Mouse (Mus musculus): ENCODE measurements around the gene Pml. TPM values are rescaled to one million over a fixed set of nuclear protein-coding genes. Genes with fewer than 3 reads are reported as not detected.
A peak's percentile ranks its signal among the peaks of the same experiment; 100 is the strongest.
"Not testable (repeated sequence)": the region's sequence is repeated elsewhere in the genome, so short reads cannot be mapped to it uniquely, and the experiment has no call there.

Gene Pml
- polyA plus RNA-seq, 1 experiment from 2014 or later, result 9.7 TPM

DNA sequence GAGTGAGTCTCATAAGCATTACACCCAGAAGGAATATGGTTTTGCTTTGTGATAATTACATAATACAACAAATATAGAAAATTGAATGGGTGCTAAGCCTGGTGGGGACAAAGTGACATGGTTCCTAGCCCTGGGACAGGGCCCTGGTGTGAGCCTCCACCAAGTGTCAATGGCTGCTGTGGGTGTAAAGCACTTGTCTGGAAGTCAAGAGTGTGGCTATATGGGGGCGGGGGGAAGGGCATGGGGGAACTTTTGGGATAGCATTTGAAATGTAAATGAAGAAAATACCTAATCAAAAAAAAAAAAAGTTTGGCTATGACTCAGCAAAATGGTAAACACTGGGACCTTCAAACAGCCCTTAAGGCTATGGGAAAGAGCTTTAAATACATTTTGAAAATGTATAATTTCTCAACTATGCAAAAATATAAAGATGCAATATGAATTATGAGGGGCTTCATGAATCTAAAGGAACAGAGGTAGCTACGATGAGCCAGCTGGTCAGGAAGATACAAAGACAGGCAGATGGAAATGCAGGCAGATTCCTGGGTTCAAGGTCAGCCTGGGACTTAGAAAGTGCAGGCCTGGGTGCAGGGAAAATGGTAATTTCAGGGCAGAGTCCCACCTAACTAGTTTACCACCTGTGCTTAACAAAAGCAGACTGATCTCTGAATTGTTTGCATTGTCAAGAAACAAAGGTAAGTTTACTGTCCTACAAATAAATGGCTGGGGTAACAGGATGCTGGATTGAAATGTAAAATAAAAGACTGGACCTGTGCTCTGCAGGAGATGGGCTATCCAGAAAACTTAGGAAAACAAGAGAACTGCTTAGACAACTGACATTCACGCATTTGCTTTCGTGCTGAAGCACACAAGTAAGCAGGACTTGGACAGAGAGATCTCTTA is 29.5 kb upstream of the Pml start:
- Histone ChIP-seq H3K4me1 (peaks cover 12% of the 10 kb centered on the region), H3K36me3 (no peaks in the 10 kb centered on the region), H3K4me2 (replicated peaks) (no peak overlapping the region), H3K9me3 (no peaks in the 10 kb centered on the region), H3K27ac (replicated peaks) (no peak overlapping the region), H3K4me3 (no peak overlapping the region), H3K9ac (replicated peaks) (no peak overlapping the region), H3K27me3 (no peaks in the 10 kb centered on the region)
- 45% methylated on average over 4 of the region's 4 CpGs for WGBS
- ATAC-seq (ENCODE audit: low FRiP score, low read depth), result no peak

- 90% methylated on average over 4 of the region's 4 CpGs for WGBS
- Histone ChIP-seq H3K4me2 (replicated peaks) (no peak overlapping the region), H3K9me3 (no peaks in the 10 kb centered on the region), H3K4me3 (no peak overlapping the region), H3K4me1 (peaks cover 12% of the 10 kb centered on the region), H3K9ac (replicated peaks) (no peak overlapping the region), H3K36me3 (no peaks in the 10 kb centered on the region), H3K27ac (replicated peaks) (no peak overlapping the region), H3K27me3 (no peaks in the 10 kb centered on the region)
- ATAC-seq (ENCODE audit: low FRiP score, low read depth), result no peak
Observed at GRCm38 (mm10) chr9:58278313-58278712, 28.7 kb upstream of the Pml start.

DNA sequence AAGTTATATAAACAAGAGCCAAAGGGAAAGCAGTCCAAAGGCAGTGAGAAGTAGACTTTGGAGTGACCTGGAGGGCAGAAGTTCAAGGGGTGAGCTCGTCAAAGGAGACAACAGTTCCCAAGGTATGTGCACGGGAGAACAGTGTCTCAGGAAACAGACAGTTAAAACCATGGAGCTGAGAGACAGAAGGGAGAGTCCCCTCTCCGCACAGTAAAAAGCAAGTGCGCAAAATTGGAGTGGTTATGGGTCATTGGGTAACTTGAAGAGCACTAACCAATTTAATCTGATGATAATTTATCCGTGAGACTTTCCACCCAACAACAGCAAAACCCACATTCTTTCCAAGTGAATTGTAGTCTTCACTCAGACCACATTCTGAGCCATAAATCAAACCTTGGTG is 26.8 kb upstream of the Pml start:
- Histone ChIP-seq H3K27ac (replicated peaks) (no peak overlapping the region), H3K4me1 (peaks cover 12% of the 10 kb centered on the region), H3K9ac (replicated peaks) (no peak overlapping the region), H3K27me3 (no peaks in the 10 kb centered on the region), H3K36me3 (no peaks in the 10 kb centered on the region), H3K4me2 (replicated peaks) (no peak overlapping the region), H3K4me3 (no peak overlapping the region), H3K9me3 (no peaks in the 10 kb centered on the region)
- WGBS, result 64% methylated on average over 5 of the region's 5 CpGs
- no peak for ATAC-seq (ENCODE audit: low FRiP score, low read depth)

DNA sequence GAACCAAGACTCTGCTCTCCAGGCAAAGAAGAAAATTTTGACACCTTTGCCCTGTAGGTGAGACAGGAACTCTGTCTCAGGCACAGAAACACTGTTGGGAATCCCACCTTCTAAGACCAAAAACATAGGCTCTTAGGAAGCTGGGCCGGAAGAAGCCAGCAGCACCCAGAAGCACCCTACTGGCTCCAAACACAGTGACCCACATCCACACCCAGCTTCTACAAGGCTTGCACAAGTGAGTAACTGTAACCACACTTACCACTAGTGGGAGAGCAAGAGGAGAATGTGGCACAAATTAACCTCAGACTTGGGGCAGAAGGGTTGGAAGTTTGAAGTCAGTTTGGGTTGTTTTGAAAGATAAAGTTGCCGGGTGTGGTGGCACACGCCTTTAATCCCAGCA is 26.2 kb upstream of the Pml start:
- 0 out of 2 replicates have a peak overlapping the region, but pooled peaks have one; percentile 15 for H3K9ac ChIP-seq (replicated peaks)
- no peaks in the 10 kb centered on the region for H3K27me3 ChIP-seq
- H3K4me3 ChIP-seq, result no peak overlapping the region
- 85% methylated on average over 3 of the region's 3 CpGs for WGBS
- no peak overlapping the region for H3K27ac ChIP-seq (replicated peaks)
- H3K4me2 ChIP-seq (replicated peaks), result no peak overlapping the region
- H3K9me3 ChIP-seq, result no peaks in the 10 kb centered on the region
- no peaks in the 10 kb centered on the region for H3K36me3 ChIP-seq
- no peak for ATAC-seq (ENCODE audit: low FRiP score, low read depth)
- H3K4me1 ChIP-seq, result peaks cover 12% of the 10 kb centered on the region

GRCm38 (mm10) chr9:58275115-58275774 is 25.7 kb upstream of the Pml start:
- no peak overlapping the region for H3K4me3 ChIP-seq
- peaks cover 10% of the 10 kb centered on the region for H3K4me1 ChIP-seq
- no peak for ATAC-seq (ENCODE audit: low FRiP score, low read depth)
- no peak overlapping the region for H3K27ac ChIP-seq (replicated peaks)
- H3K9me3 ChIP-seq, result no peaks in the 10 kb centered on the region
- no peak overlapping the region for H3K4me2 ChIP-seq (replicated peaks)
- WGBS, result 48% methylated on average over 8 of the region's 8 CpGs
- H3K27me3 ChIP-seq, result no peaks in the 10 kb centered on the region
- 0 out of 2 replicates have a peak overlapping the region, but pooled peaks have one; percentile 15 for H3K9ac ChIP-seq (replicated peaks)
- no peaks in the 10 kb centered on the region for H3K36me3 ChIP-seq

- H3K36me3 ChIP-seq, result no peaks in the 10 kb centered on the region
- no peak overlapping the region for H3K27ac ChIP-seq (replicated peaks)
- peaks cover 9% of the 10 kb centered on the region for H3K4me1 ChIP-seq
- 62% methylated on average over 3 of the region's 3 CpGs for WGBS
- no peak overlapping the region for H3K9ac ChIP-seq (replicated peaks)
- no peak overlapping the region for H3K4me3 ChIP-seq
- H3K27me3 ChIP-seq, result no peaks in the 10 kb centered on the region
- no peak for ATAC-seq (ENCODE audit: low FRiP score, low read depth)
- no peaks in the 10 kb centered on the region for H3K9me3 ChIP-seq
- no peak overlapping the region for H3K4me2 ChIP-seq (replicated peaks)
Observed at GRCm38 (mm10) chr9:58274626-58275025, 25.0 kb upstream of the Pml start.

DNA sequence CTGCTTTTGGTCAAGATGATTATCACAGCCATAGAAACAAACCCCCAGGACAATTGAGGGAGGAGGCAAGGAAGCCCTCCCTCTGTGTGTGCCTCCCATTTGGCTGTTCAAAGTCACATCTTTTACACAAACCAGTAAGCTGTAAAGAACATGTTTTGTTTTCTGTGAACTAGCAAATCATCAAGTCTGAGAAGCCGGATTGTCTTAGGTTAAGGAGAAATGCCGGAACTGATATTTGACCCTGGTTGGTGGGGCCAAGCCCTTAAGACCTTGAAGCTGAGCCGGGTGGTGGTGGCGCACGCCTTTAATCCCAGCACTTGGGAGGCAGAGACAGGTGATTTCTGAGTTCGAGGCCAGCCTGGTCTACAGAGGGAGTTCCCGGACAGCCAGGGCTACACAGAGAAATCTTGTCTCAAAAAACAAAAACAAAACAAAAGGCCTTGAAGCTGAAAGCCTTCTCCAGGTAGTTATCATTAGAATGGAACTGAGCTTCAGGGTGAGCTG is 24.6 kb upstream of the Pml start:
- Histone ChIP-seq H3K36me3 (no peaks in the 10 kb centered on the region), H3K9me3 (no peaks in the 10 kb centered on the region), H3K9ac (replicated peaks) (no peak overlapping the region), H3K27me3 (no peaks in the 10 kb centered on the region), H3K4me1 (peaks cover 9% of the 10 kb centered on the region), H3K4me3 (no peak overlapping the region), H3K4me2 (replicated peaks) (no peak overlapping the region), H3K27ac (replicated peaks) (no peak overlapping the region)
- ATAC-seq (ENCODE audit: low FRiP score, low read depth), result no peak
- 84% methylated on average over 7 of the region's 7 CpGs for WGBS

DNA sequence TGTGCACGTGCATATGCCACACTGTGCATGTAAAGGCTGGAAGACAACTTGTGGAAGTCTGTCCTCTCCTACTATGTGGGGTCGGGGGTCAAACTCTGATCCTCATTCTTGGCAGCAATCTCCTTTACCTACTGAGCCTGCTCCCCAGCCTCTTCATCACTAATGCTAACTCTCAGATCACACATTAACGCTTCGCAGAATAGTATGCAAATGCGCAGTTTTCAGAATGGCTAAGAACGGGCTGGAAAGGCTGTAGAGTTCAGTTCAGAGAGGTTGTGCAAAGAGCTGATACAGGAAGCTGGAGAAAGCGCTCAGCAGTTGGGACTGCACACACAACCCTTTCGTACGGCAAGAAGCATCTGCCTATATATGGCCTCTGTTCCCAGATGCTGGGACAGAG is 23.3 kb upstream of the Pml start:
- no peaks in the 10 kb centered on the region for H3K9me3 ChIP-seq
- H3K4me2 ChIP-seq (replicated peaks), result no peak overlapping the region
- H3K4me3 ChIP-seq, result no peak overlapping the region
- ATAC-seq (ENCODE audit: low FRiP score, low read depth), result no peak
- no peaks in the 10 kb centered on the region for H3K36me3 ChIP-seq
- no peak overlapping the region for H3K27ac ChIP-seq (replicated peaks)
- no peaks in the 10 kb centered on the region for H3K27me3 ChIP-seq
- peaks cover 9% of the 10 kb centered on the region for H3K4me1 ChIP-seq
- 77% methylated on average over 9 of the region's 9 CpGs for WGBS
- H3K9ac ChIP-seq (replicated peaks), result no peak overlapping the region

DNA sequence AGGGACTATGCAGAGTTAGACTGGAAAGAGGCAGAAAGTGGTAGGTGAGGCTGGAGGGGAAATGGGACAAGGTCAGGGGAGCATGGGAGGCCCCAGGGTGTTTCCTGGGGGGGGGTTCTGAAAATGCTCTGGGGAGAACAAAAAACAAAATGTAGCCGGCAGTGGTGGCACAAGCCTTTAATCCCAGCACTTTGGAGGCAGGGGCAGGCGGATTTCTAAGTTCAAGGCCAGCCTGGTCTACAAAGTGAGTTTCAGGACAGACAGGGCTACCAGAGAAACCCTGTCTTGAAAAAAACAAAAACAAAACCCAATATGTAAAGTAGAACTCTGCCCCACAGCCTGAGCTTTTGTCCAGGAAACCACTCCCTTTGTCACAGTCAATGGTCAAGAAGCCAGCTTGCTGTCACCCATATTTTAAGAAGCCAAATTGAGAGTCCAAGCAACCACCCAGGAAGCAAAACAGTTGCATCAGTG is 22.5 kb upstream of the Pml start:
- H3K9me3 ChIP-seq, result no peaks in the 10 kb centered on the region
- H3K36me3 ChIP-seq, result no peaks in the 10 kb centered on the region
- no peaks in the 10 kb centered on the region for H3K27me3 ChIP-seq
- ATAC-seq (ENCODE audit: low FRiP score, low read depth), result no peak
- H3K4me2 ChIP-seq (replicated peaks), result no peak overlapping the region
- H3K9ac ChIP-seq (replicated peaks), result no peak overlapping the region
- WGBS, result 71% methylated on average over 2 of the region's 2 CpGs
- H3K4me1 ChIP-seq, result peaks cover 9% of the 10 kb centered on the region
- no peak overlapping the region for H3K27ac ChIP-seq (replicated peaks)
- H3K4me3 ChIP-seq, result no peak overlapping the region

DNA sequence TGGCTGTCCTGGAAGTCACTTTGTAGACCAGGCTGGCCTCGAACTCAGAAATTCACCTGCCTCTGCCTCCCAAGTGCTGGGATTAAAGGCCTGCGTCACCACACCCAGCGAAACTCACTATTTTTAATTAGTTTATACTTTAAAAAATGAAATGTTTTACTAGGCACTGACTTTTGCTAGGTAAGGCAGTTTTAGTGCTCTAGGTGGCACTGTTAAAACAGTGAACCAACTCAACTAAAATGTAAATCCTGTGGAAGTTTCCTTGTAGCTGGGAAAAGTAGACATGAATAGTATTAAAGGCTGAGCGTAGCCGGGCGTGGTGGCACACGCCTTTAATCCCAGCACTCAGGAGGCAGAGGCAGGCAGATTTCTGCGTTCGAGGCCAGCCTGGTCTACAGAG is 22.0 kb upstream of the Pml start:
- not testable (repeated sequence) for H3K36me3 ChIP-seq; ATAC-seq (ENCODE audit: low FRiP score, low read depth); H3K4me1 ChIP-seq; H3K27me3 ChIP-seq; H3K9ac ChIP-seq (replicated peaks); H3K4me3 ChIP-seq; H3K4me2 ChIP-seq (replicated peaks); H3K9me3 ChIP-seq; H3K27ac ChIP-seq (replicated peaks)
- 94% methylated on average over 9 of the region's 9 CpGs for WGBS

DNA sequence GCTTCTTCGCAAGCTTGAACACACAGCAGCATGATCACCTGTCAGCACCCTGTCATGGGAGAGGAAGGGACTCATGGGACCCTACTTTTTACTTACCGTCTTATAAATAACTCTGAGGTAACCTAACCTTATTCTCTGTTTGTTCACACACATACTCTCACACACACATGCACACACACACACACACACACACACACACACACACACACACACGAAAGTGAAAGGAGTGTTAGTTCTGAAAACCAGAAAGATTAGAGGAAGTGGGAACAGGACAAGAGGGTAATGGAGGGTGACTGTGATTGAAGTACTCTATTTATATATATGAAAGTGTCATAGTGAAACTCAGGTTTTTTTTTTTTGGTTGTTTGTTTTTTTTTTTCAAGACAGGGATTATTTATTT is 21.5 kb upstream of the Pml start:
- Histone ChIP-seq H3K36me3 (no peaks in the 10 kb centered on the region), H3K9me3 (no peaks in the 10 kb centered on the region), H3K9ac (replicated peaks) (no peak overlapping the region), H3K4me2 (replicated peaks) (no peak overlapping the region), H3K27me3 (no peaks in the 10 kb centered on the region), H3K4me3 (no peak overlapping the region), H3K27ac (replicated peaks) (no peak overlapping the region), H3K4me1 (peaks cover 9% of the 10 kb centered on the region)
- no peak for ATAC-seq (ENCODE audit: low FRiP score, low read depth)
- 83% methylated on average over 3 of the region's 3 CpGs for WGBS

DNA sequence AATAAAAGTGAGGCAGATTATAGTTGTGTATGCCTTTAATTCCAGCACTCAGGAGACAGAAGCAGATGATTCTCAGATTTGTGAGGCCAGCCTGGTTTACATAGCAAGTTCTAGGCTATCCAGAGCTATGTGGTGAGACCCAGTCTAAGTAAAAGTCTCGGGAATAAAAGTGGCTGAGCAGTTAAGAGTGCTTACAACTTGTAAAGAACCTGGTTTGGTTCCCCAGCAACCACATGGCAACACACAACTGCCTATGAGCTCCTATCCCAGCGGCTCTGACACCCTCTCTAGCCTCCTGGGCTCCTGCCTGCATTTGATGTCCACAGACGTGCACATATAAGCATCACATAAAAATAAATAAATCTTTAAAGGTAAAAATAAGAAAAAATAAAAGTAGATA is 20.5 kb upstream of the Pml start:
- Histone ChIP-seq H3K27me3 (no peaks in the 10 kb centered on the region), H3K27ac (replicated peaks) (no peak overlapping the region), H3K9ac (replicated peaks) (no peak overlapping the region), H3K4me3 (no peak overlapping the region), H3K4me1 (peaks cover 2% of the 10 kb centered on the region), H3K4me2 (replicated peaks) (no peak overlapping the region), H3K36me3 (no peaks in the 10 kb centered on the region), H3K9me3 (no peaks in the 10 kb centered on the region)
- no peak for ATAC-seq (ENCODE audit: low FRiP score, low read depth)
- 61% methylated on average over 3 of the region's 3 CpGs for WGBS

Measured in midbrain, embryonic 12.5 days (tissue).